Mouse (Mus musculus): ENCODE results near the gene Rtl8a. TPM values are rescaled to one million over a fixed set of nuclear protein-coding genes. Genes with fewer than 3 reads are reported as not detected.
"Not testable (repeated sequence)": the region's sequence is repeated elsewhere in the genome, so short reads cannot be mapped to it uniquely, and the experiment has no call there.

Gene Rtl8a
- polyA plus RNA-seq, 1 experiment from 2014 or later = 49.5 TPM

GRCm38 (mm10) chrX:53669557-53670270 is 26.2 kb upstream of the Rtl8a start:
- no CpG with 5 or more reads among the region's 36 CpGs for WGBS
- H3K4me2 ChIP-seq (ENCODE audit: low read depth, low read length) = not testable (repeated sequence)
- peak; percentile 69 for ATAC-seq (replicated peaks; ENCODE audit: insufficient number of reproducible peaks, low FRiP score, low TSS enrichment, low read depth)

GRCm38 (mm10) chrX:53652917-53653316 is 9.4 kb upstream of the Rtl8a start:
- 71% methylated on average over 4 of the region's 4 CpGs for WGBS
- not testable (repeated sequence) for ATAC-seq (replicated peaks; ENCODE audit: insufficient number of reproducible peaks, low FRiP score, low TSS enrichment, low read depth); H3K27ac ChIP-seq (replicated peaks; ENCODE audit: low read depth, low read length); H3K9ac ChIP-seq (replicated peaks; ENCODE audit: low read length); H3K36me3 ChIP-seq (replicated peaks; ENCODE audit: control insufficient read depth, insufficient read depth, low read depth, low read length); H3K27me3 ChIP-seq (ENCODE audit: control insufficient read depth, insufficient read depth, low read length); H3K9me3 ChIP-seq (replicated peaks; ENCODE audit: control insufficient read depth, low read length); H3K4me3 ChIP-seq (ENCODE audit: low read depth, low read length); H3K4me2 ChIP-seq (ENCODE audit: low read depth, low read length); H3K4me1 ChIP-seq (ENCODE audit: control insufficient read depth, insufficient read depth, low read length); DNase-seq (ENCODE audit: low spot score)

More at GRCm38 (mm10) chrX:53669557-53670270, 26.2 kb upstream of the Rtl8a start:
- not testable (repeated sequence) for H3K4me1 ChIP-seq (ENCODE audit: control insufficient read depth, insufficient read depth, low read length); DNase-seq (ENCODE audit: low spot score); H3K9me3 ChIP-seq (replicated peaks; ENCODE audit: control insufficient read depth, low read length); H3K27me3 ChIP-seq (ENCODE audit: control insufficient read depth, insufficient read depth, low read length); H3K27ac ChIP-seq (replicated peaks; ENCODE audit: low read depth, low read length); H3K36me3 ChIP-seq (replicated peaks; ENCODE audit: control insufficient read depth, insufficient read depth, low read depth, low read length); H3K9ac ChIP-seq (replicated peaks; ENCODE audit: low read length)
- peak overlapping the region; percentile 24; the same call in 1 of the 2 replicates for H3K4me3 ChIP-seq (ENCODE audit: low read depth, low read length)

GRCm38 (mm10) chrX:53645885-53646284 is 2.4 kb upstream of the Rtl8a start:
- Histone ChIP-seq H3K4me1 (ENCODE audit: control insufficient read depth, insufficient read depth, low read length) (no peaks in the 10 kb centered on the region), H3K36me3 (replicated peaks; ENCODE audit: control insufficient read depth, insufficient read depth, low read depth, low read length) (no peaks in the 10 kb centered on the region), H3K4me3 (ENCODE audit: low read depth, low read length) (no peak overlapping the region), H3K4me2 (ENCODE audit: low read depth, low read length) (no peak overlapping the region), H3K9ac (replicated peaks; ENCODE audit: low read length) (no peak overlapping the region), H3K27me3 (ENCODE audit: control insufficient read depth, insufficient read depth, low read length) (no peaks in the 10 kb centered on the region), H3K9me3 (replicated peaks; ENCODE audit: control insufficient read depth, low read length) (no peaks in the 10 kb centered on the region), H3K27ac (replicated peaks; ENCODE audit: low read depth, low read length) (no peak overlapping the region)
- 91% methylated on average over 6 of the region's 6 CpGs for WGBS
- no peak for ATAC-seq (replicated peaks; ENCODE audit: insufficient number of reproducible peaks, low FRiP score, low TSS enrichment, low read depth)
- no peak for DNase-seq (ENCODE audit: low spot score)

- ATAC-seq (replicated peaks; ENCODE audit: insufficient number of reproducible peaks, low FRiP score, low TSS enrichment, low read depth); H3K4me1 ChIP-seq (ENCODE audit: control insufficient read depth, insufficient read depth, low read length); H3K27me3 ChIP-seq (ENCODE audit: control insufficient read depth, insufficient read depth, low read length); H3K9me3 ChIP-seq (replicated peaks; ENCODE audit: control insufficient read depth, low read length); DNase-seq (ENCODE audit: low spot score); H3K4me3 ChIP-seq (ENCODE audit: low read depth, low read length); H3K4me2 ChIP-seq (ENCODE audit: low read depth, low read length); H3K27ac ChIP-seq (replicated peaks; ENCODE audit: low read depth, low read length); H3K36me3 ChIP-seq (replicated peaks; ENCODE audit: control insufficient read depth, insufficient read depth, low read depth, low read length); H3K9ac ChIP-seq (replicated peaks; ENCODE audit: low read length): not testable (repeated sequence)
- WGBS = 69% methylated on average over 3 of the region's 4 CpGs
Observed at GRCm38 (mm10) chrX:53642604-53642979, 890 bp downstream of the Rtl8a start.

- H3K9ac ChIP-seq (replicated peaks; ENCODE audit: low read length); H3K9me3 ChIP-seq (replicated peaks; ENCODE audit: control insufficient read depth, low read length); ATAC-seq (replicated peaks; ENCODE audit: insufficient number of reproducible peaks, low FRiP score, low TSS enrichment, low read depth); H3K4me1 ChIP-seq (ENCODE audit: control insufficient read depth, insufficient read depth, low read length); H3K27ac ChIP-seq (replicated peaks; ENCODE audit: low read depth, low read length); H3K4me2 ChIP-seq (ENCODE audit: low read depth, low read length); H3K4me3 ChIP-seq (ENCODE audit: low read depth, low read length); DNase-seq (ENCODE audit: low spot score); H3K27me3 ChIP-seq (ENCODE audit: control insufficient read depth, insufficient read depth, low read length); H3K36me3 ChIP-seq (replicated peaks; ENCODE audit: control insufficient read depth, insufficient read depth, low read depth, low read length): not testable (repeated sequence)
- 49% methylated on average over 3 of the region's 3 CpGs for WGBS
Observed at GRCm38 (mm10) chrX:53638107-53638506, 5.4 kb downstream of the Rtl8a start.

- not testable (repeated sequence) for H3K4me2 ChIP-seq (ENCODE audit: low read depth, low read length); ATAC-seq (replicated peaks; ENCODE audit: insufficient number of reproducible peaks, low FRiP score, low TSS enrichment, low read depth); H3K27me3 ChIP-seq (ENCODE audit: control insufficient read depth, insufficient read depth, low read length)
Observed at GRCm38 (mm10) chrX:53611395-53611794, 32.1 kb downstream of the Rtl8a start.

GRCm38 (mm10) chrX:53610571-53610970 is 32.9 kb downstream of the Rtl8a start:
- Histone ChIP-seq H3K4me3 (ENCODE audit: low read depth, low read length) (no peak overlapping the region), H3K27me3 (ENCODE audit: control insufficient read depth, insufficient read depth, low read length) (no peaks in the 10 kb centered on the region), H3K27ac (replicated peaks; ENCODE audit: low read depth, low read length) (no peak overlapping the region), H3K4me1 (ENCODE audit: control insufficient read depth, insufficient read depth, low read length) (no peaks in the 10 kb centered on the region), H3K9me3 (replicated peaks; ENCODE audit: control insufficient read depth, low read length) (no peaks in the 10 kb centered on the region), H3K4me2 (ENCODE audit: low read depth, low read length) (no peak overlapping the region), H3K9ac (replicated peaks; ENCODE audit: low read length) (no peak overlapping the region), H3K36me3 (replicated peaks; ENCODE audit: control insufficient read depth, insufficient read depth, low read depth, low read length) (no peaks in the 10 kb centered on the region)
- DNase-seq (ENCODE audit: low spot score) (peak; percentile 78), ATAC-seq (replicated peaks; ENCODE audit: insufficient number of reproducible peaks, low FRiP score, low TSS enrichment, low read depth) (no peak)
- 5% methylated on average over 3 of the region's 3 CpGs for WGBS

More at GRCm38 (mm10) chrX:53611395-53611794, 32.1 kb downstream of the Rtl8a start:
- H3K4me1 ChIP-seq (ENCODE audit: control insufficient read depth, insufficient read depth, low read length); H3K4me3 ChIP-seq (ENCODE audit: low read depth, low read length); H3K27ac ChIP-seq (replicated peaks; ENCODE audit: low read depth, low read length); DNase-seq (ENCODE audit: low spot score); H3K9ac ChIP-seq (replicated peaks; ENCODE audit: low read length); H3K36me3 ChIP-seq (replicated peaks; ENCODE audit: control insufficient read depth, insufficient read depth, low read depth, low read length); H3K9me3 ChIP-seq (replicated peaks; ENCODE audit: control insufficient read depth, low read length): not testable (repeated sequence)

- not testable (repeated sequence) for H3K27me3 ChIP-seq (ENCODE audit: control insufficient read depth, insufficient read depth, low read length); H3K27ac ChIP-seq (replicated peaks; ENCODE audit: low read depth, low read length); ATAC-seq (replicated peaks; ENCODE audit: insufficient number of reproducible peaks, low FRiP score, low TSS enrichment, low read depth); DNase-seq (ENCODE audit: low spot score); H3K36me3 ChIP-seq (replicated peaks; ENCODE audit: control insufficient read depth, insufficient read depth, low read depth, low read length); H3K4me1 ChIP-seq (ENCODE audit: control insufficient read depth, insufficient read depth, low read length); H3K9me3 ChIP-seq (replicated peaks; ENCODE audit: control insufficient read depth, low read length)
- Histone ChIP-seq H3K4me2 (ENCODE audit: low read depth, low read length) (peak within 1 kb of the TSS; percentile 55), H3K4me3 (ENCODE audit: low read depth, low read length) (peak within 1 kb of the TSS; percentile 34), H3K9ac (replicated peaks; ENCODE audit: low read length) (peak within 1 kb of the TSS; percentile 47)
- WGBS = 73% methylated on average over 2 of the region's 4 CpGs
Observed at GRCm38 (mm10) chrX:53608879-53609278, 34.6 kb downstream of the Rtl8a start, which contains the start of gene Gm14597. Gene Gm14597, minus strand, starts transcription at chrX:53608979.

Measured in embryonic facial prominence, embryonic 11.5 days (tissue).